Mouse (Mus musculus) embryonic facial prominence, embryonic 12.5 days (tissue): ENCODE data around the gene Enpp3. TPM values are rescaled to one million over a fixed set of nuclear protein-coding genes. Genes with fewer than 3 reads are reported as not detected.

Experiments used
- ATAC-seq: fragments of 200-750 bp; cut with Nextera tagmentation; 2 replicates; pipeline ENCODE4 v1.8.0; 2017; ENCODE audit not compliant: insufficient number of reproducible peaks, insufficient read depth, low FRiP score, low TSS enrichment
- H3K27ac ChIP-seq: fragments of 300-500 bp; sonication (generic); 2 replicates; pipeline ENCODE4 v1.5.1; 2016; ENCODE audit warnings: mild to moderate bottlenecking
- H3K27me3 ChIP-seq: fragments of 300-500 bp; sonication (generic); 2 replicates; pipeline ENCODE4 v1.6.1; 2016; ENCODE audit warnings: mild to moderate bottlenecking, moderate library complexity
- H3K36me3 ChIP-seq: fragments of 300-500 bp; sonication (generic); 2 replicates; pipeline ENCODE4 v1.6.1; 2016; ENCODE audit warnings: mild to moderate bottlenecking
- H3K4me1 ChIP-seq: fragments of 300-500 bp; sonication (generic); 2 replicates; pipeline ENCODE4 v1.6.1; 2016
- H3K4me2 ChIP-seq: fragments of 300-500 bp; sonication (generic); replicated peaks from 2 replicates; pipeline ENCODE4 v1.6.1; 2016; ENCODE audit warnings: mild to moderate bottlenecking, moderate library complexity
- H3K4me3 ChIP-seq: fragments of 300-500 bp; sonication (generic); 2 replicates; pipeline ENCODE4 v1.5.1; 2016; ENCODE audit warnings: mild to moderate bottlenecking
- H3K9ac ChIP-seq: fragments of 300-500 bp; sonication (generic); 2 replicates; pipeline ENCODE4 v1.6.1; 2016; ENCODE audit warnings: mild to moderate bottlenecking, moderate library complexity
- H3K9me3 ChIP-seq: fragments of 300-500 bp; sonication (generic); 2 replicates; pipeline ENCODE4 v1.6.1; 2016; ENCODE audit warnings: mild to moderate bottlenecking, moderate library complexity
- WGBS: fragments of 180-500 bp; shearing (Covaris S2); methylation state at CpG from one replicate; pipeline ENCODE4 v1.1.7; 2016; 5-methylcytosine and 5-hydroxymethylcytosine counted together
- polyA plus RNA-seq: library from polyadenylated mRNA; unstranded; fragments of >200 nt; fragmentation: Nextera tagmentation; extraction: Ambion mirVana; gene quantifications from 2 replicates; pipeline ENCODE4 v1.2.1, GENCODE M21; 2016

Gene Enpp3
- polyA plus RNA-seq, 1 experiment from 2014 or later: 8.1 TPM

DNA sequence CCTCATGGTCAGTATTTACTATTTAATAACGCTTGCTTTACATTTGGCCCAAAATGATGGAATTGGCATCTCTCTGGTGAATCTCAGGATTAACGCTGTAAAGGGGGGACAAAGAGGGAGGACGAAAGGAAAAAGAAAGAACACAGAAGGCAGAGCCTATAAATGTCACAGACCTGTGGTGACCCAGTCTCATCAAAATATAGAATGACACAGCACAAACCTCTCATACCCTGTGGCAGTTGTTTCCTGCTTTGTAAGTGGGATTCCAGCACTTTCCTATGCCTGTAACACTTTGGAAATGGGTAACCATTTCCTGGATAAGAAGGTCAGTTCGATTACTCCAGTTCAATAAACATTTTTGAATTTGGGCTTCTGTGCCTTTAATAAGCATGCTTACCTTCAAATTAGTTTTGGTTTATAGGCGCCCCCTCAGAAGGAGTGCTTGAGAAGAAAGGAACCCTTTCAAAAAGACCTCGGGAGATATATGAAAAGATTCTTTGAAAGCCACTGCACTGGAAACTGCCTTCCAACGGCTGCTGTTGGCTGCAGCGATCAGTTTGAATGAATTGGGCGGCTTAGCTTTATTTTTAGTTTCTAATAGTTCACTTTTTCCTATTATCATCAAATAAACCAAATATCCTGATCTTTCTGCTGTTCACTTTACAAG lies 87.6 kb downstream of the Enpp3 start:
- 44% methylated on average over 9 of the region's 9 CpGs for WGBS
- no peaks in the 10 kb centered on the region for H3K27me3 ChIP-seq
- H3K9me3 ChIP-seq: no peaks in the 10 kb centered on the region
- ATAC-seq: no peak
- no peak overlapping the region for H3K27ac ChIP-seq
- no peak overlapping the region for H3K4me3 ChIP-seq
- H3K9ac ChIP-seq: no peak overlapping the region
- no peaks in the 10 kb centered on the region for H3K36me3 ChIP-seq
- H3K4me2 ChIP-seq: peak overlapping the region; percentile 25
- H3K4me1 ChIP-seq: no peaks in the 10 kb centered on the region

DNA sequence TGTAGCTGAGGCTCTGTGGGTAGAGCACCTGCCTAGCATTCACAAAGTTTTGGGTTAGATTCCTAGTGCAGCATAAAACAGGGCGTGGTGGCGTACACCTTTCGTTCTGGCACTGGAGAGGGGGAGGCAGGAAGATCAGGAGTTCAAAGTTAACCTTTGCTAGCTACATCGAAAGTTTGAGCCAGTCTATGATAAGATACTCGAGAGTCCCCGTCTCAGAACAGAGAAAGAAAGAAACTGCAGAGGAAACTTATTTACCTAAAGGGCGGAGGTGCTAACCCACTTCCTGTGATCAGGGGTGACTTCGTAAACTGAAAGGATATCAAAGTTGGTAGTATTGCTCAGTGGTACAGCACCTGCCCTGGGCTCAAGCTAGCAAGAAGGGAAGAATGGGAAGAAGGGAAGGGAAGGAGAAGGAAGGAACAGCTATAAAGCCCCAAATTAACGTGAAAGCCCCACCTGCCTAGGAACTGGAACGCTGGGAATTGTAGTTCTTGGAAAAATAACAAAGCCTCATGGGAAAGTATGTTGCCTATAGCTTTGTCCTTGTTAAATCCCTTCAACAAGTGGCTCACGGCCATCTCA lies 88.3 kb downstream of the Enpp3 start:
- Histone ChIP-seq H3K4me2 (peak overlapping the region; percentile 25), H3K27me3 (no peaks in the 10 kb centered on the region), H3K4me1 (no peaks in the 10 kb centered on the region), H3K9me3 (no peaks in the 10 kb centered on the region), H3K4me3 (peak overlapping the region; percentile 16), H3K36me3 (no peaks in the 10 kb centered on the region), H3K27ac (no peak overlapping the region), H3K9ac (no peak overlapping the region)
- WGBS: 53% methylated on average over 11 of the region's 11 CpGs
- ATAC-seq: no peak

DNA sequence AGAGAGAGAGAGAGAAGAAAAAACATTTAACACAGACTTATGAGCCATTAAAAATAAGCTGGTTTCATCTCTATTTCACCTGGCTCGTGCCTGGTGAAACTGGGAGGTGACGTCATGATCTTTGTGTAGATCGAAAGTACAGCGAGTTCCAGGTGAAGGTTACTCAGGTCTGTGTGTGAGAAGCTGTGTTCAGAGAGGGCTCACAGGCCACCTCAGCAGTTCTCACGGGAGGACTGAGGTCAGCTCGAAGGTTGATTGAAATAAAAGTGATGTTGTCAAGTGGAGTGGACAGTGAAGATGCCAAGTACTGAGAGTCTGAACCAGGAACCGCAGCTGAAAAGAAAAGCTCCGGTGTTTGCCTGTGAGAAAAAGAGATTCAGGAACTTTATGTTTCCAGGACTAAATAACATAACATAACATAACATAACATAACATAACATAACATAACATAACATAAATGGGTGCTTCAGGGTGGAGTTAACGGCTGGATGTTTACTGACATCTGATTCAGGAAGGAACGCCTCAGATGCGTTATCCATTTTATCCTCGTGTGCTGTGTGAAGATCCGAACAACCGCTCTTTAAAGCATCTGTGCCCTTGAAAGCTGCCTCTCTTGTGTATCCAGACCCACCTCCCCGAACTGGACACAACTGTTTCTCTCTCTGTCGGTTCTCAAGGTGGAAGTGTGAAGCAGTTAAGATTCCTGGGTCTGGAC lies 88.9 kb downstream of the Enpp3 start:
- peak overlapping the region; percentile 16; the same call in 1 of the 2 replicates for H3K4me3 ChIP-seq
- no peak overlapping the region for H3K9ac ChIP-seq
- H3K27me3 ChIP-seq: no peaks in the 10 kb centered on the region
- 71% methylated on average over 16 of the region's 16 CpGs for WGBS
- H3K9me3 ChIP-seq: no peaks in the 10 kb centered on the region
- H3K4me2 ChIP-seq: peak overlapping the region; percentile 25
- H3K36me3 ChIP-seq: no peaks in the 10 kb centered on the region
- H3K4me1 ChIP-seq: no peaks in the 10 kb centered on the region
- no peak for ATAC-seq
- no peak overlapping the region for H3K27ac ChIP-seq

DNA sequence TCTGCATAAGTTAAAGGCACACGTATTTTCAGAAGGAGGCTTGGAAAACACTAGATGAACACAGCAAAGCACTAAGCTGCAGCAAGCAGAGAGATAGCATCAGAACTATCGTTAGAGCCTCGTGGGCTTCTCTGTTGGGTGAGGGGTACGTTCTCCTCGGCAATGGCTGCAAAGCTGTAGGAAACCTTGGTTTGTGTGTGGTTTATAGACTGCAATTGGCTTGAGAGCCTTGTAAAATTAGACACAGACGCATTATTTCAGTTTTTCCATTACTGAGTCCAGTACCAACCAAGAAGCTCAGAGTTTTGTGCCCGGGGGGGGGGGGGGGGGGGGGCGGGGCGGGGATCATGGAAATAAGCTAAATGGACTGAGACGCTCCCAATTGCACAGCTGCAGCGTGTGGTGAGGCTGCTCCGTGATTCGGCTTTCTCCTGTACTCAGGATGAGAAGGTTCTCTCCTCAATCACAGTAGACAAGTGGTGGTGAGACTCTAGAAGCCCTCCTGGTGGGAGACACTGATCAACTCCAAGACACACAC lies 99.6 kb downstream of the Enpp3 start:
- H3K9ac ChIP-seq: no peak overlapping the region
- no peak overlapping the region for H3K4me3 ChIP-seq
- no peaks in the 10 kb centered on the region; the same call in 1 of the 2 replicates for H3K4me1 ChIP-seq
- no peaks in the 10 kb centered on the region for H3K27me3 ChIP-seq
- ATAC-seq: no peak
- no peaks in the 10 kb centered on the region for H3K9me3 ChIP-seq
- 71% methylated on average over 11 of the region's 13 CpGs for WGBS
- H3K4me2 ChIP-seq: no peak overlapping the region
- no peak overlapping the region for H3K27ac ChIP-seq
- H3K36me3 ChIP-seq: no peaks in the 10 kb centered on the region

DNA sequence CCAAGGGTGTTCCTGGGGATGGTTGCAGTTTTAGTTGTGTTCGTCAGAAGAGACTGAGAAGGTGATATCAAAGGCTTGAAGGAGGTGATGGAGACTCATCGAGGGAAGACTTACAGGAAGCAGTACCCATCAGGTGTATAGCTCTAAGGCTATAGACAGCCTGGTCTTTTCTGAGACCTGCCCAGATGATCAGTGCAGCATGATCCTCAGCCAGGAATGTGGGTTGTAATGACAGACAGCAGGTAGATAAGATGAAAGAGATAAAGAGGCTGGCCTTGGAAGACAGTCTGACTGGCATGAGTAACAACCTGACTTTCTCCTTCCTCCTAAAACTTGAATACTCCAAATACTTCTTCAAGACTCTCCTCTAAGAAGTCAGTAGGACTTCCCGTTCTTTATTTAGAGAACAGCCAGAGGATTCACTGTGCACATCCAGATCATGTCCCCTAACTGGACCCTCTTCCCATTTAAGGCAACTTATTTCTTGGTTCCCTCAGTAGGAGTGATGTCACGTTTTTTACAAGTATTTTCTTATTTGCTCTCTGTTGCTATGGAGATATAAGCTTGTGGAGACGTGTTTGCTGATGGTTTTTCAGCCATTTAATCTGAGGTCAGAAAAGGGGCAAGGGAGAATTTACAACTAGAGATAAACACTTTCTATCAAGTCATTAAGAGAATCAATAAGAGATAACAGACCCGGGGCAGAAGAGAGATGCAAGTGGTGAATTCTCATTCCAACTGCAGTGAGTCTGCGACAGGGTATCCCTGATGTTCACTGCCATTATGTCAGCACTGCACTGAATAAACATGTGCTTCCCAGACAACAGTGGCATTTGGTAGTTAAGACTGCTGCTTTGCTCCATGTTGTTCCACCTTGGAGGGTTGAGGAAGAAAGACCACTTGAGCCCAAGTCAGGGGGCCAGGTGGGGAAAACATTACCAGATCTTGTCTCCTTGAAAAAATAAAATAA lies 101.1 kb downstream of the Enpp3 start:
- Histone ChIP-seq H3K27me3 (no peaks in the 10 kb centered on the region), H3K9ac (no peak overlapping the region), H3K4me1 (no peaks in the 10 kb centered on the region; the same call in 1 of the 2 replicates), H3K27ac (no peak overlapping the region), H3K9me3 (no peaks in the 10 kb centered on the region), H3K36me3 (no peaks in the 10 kb centered on the region), H3K4me2 (no peak overlapping the region), H3K4me3 (no peak overlapping the region)
- ATAC-seq: no peak
- 71% methylated on average over 7 of the region's 7 CpGs for WGBS

DNA sequence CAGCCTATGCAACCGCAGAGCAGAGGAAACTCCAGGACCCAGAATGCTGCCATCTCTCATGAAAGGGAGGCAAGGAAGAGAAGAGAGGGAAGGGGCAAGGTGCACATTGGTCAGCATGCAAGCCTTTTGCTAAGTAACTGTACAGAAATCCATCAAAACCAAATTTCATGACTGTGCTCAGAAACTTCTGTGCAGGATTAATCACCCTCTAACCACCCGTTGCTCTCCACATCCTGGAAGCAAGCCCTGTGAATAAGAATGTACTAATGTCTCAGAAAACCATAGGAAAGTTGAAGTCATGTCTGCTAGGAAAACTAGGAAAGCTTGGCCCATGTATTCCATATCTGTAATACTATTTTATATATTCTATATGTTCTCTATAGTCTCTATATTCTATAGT lies 103.5 kb downstream of the Enpp3 start:
- no peak overlapping the region for H3K4me2 ChIP-seq
- no peaks in the 10 kb centered on the region for H3K36me3 ChIP-seq
- no peaks in the 10 kb centered on the region; the same call in 1 of the 2 replicates for H3K4me1 ChIP-seq
- H3K9me3 ChIP-seq: no peaks in the 10 kb centered on the region
- no peak overlapping the region for H3K4me3 ChIP-seq
- no peak overlapping the region for H3K27ac ChIP-seq
- 74% methylated on average over 2 of the region's 2 CpGs for WGBS
- no peak overlapping the region for H3K9ac ChIP-seq
- ATAC-seq: no peak
- no peaks in the 10 kb centered on the region for H3K27me3 ChIP-seq

DNA sequence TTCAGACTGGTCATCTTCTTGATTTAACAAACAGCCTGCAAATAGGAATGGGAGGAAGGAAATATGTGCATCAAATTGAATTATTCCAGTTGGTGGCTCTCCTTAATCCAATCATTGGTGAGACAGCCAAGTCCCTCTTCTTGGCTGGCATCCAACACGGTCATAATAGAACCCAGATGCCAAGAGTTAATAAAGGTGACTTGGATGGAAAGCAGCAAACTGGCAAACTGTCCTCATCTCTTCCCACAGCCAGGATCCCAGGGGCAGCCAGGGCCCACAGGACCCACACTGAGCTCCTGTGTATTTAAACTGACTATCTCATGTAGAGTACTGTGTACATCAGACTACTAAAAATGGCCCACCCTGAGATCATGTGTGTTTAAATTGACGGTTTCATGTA lies 104.2 kb downstream of the Enpp3 start:
- ATAC-seq: no peak
- H3K4me1 ChIP-seq: no peaks in the 10 kb centered on the region; the same call in 1 of the 2 replicates
- 69% methylated on average over 2 of the region's 2 CpGs for WGBS
- no peaks in the 10 kb centered on the region for H3K27me3 ChIP-seq
- no peaks in the 10 kb centered on the region for H3K9me3 ChIP-seq
- H3K27ac ChIP-seq: no peak overlapping the region
- no peak overlapping the region for H3K4me3 ChIP-seq
- no peak overlapping the region for H3K4me2 ChIP-seq
- no peaks in the 10 kb centered on the region for H3K36me3 ChIP-seq
- H3K9ac ChIP-seq: no peak overlapping the region

DNA sequence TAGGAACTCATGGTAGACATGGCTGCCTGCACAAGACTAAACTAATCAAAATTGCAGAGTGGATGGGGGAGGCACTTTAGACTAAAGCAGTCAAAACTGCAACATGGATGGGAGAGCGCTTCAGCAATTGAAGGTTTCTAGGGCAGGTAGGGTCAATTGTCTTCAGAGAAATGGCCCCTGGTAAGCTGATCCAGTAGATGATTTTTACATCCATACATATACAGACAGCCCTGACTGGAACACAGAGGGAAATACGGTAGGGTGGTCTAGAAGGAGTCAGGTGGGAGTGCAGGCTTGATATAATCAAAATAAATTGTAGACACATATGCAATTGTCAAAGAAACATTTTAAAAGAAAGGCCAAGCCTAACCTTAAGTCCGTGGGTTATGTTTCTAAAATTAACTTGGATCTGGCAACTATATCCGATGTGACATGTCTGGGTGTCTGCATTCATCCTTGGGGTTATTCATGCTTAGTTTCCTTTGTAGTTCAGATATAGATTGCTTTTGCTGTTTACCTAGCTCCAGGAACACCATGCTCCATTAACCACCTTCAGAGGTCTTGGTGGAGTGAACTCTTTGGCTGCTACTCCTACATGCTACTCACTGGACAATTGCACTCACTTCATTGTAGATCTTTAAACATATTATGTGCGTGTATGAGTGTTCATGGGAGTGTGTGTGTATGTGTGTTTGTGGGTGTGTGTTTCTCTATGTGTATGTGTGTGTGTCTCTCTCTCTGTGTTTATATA lies 107.4 kb downstream of the Enpp3 start:
- no peaks in the 10 kb centered on the region for H3K27me3 ChIP-seq
- H3K9me3 ChIP-seq: no peaks in the 10 kb centered on the region
- H3K9ac ChIP-seq: no peak overlapping the region
- H3K36me3 ChIP-seq: no peaks in the 10 kb centered on the region
- WGBS: 87% methylated on average over 5 of the region's 5 CpGs
- no peak overlapping the region for H3K27ac ChIP-seq
- no peak overlapping the region for H3K4me2 ChIP-seq
- H3K4me3 ChIP-seq: no peak overlapping the region
- ATAC-seq: no peak
- H3K4me1 ChIP-seq: no peaks in the 10 kb centered on the region; the same call in 1 of the 2 replicates

DNA sequence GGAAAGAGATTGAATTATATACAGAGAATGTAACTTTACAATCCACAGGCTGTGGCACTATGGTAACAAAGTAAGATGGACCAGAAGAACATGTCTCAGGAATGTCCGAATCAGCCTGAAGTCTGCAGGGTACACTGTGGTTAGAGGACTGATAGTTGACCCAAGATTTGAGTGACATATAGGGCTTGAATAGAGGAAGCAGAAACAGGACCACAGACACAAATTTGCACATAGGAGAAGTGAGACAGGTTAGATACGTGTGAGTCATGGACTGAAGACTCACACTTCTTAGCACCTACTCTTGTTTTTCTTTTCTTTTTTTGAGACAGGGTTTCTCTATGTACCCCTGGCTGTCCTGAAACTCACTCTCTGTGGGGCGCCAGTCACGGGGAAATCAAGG lies 115.1 kb downstream of the Enpp3 start:
- no peaks in the 10 kb centered on the region for H3K27me3 ChIP-seq
- WGBS: 86% methylated on average over 4 of the region's 4 CpGs

DNA sequence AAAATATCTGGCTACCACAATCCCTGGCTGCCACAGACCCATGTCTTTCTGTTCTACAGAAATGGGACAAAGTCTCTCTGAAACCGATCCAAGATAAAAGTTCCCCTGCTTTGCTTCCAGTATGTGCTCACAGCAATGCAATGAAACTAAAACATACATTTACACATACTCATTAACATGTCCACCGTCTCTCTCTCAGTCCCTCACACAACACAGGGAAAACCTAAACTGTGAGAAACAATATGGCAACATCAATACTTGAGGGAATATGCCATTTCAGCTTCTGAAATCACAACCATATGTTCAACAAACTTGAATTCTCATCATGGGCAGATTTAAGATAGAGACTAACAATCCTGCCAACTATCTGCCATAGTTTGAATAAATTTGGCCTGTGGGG lies 117.4 kb downstream of the Enpp3 start:
- no peak for ATAC-seq
- H3K27ac ChIP-seq: no peak overlapping the region
- no peak overlapping the region for H3K9ac ChIP-seq
- no peak overlapping the region for H3K4me3 ChIP-seq
- H3K27me3 ChIP-seq: no peaks in the 10 kb centered on the region
- H3K36me3 ChIP-seq: no peaks in the 10 kb centered on the region
- no peaks in the 10 kb centered on the region for H3K4me1 ChIP-seq
- WGBS: 69% methylated on average over 2 of the region's 2 CpGs
- H3K4me2 ChIP-seq: no peak overlapping the region
- H3K9me3 ChIP-seq: no peaks in the 10 kb centered on the region

More for the DNA sequence above, 115.1 kb downstream of the Enpp3 start:
- Histone ChIP-seq H3K36me3 (no peaks in the 10 kb centered on the region), H3K9me3 (no peaks in the 10 kb centered on the region), H3K4me1 (no peaks in the 10 kb centered on the region), H3K4me2 (no peak overlapping the region), H3K9ac (no peak overlapping the region), H3K27ac (no peak overlapping the region), H3K4me3 (no peak overlapping the region)
- ATAC-seq: no peak
